Comparison of ENCODE assay signal across 12 mouse cellular contexts in the genomic region with DNA sequence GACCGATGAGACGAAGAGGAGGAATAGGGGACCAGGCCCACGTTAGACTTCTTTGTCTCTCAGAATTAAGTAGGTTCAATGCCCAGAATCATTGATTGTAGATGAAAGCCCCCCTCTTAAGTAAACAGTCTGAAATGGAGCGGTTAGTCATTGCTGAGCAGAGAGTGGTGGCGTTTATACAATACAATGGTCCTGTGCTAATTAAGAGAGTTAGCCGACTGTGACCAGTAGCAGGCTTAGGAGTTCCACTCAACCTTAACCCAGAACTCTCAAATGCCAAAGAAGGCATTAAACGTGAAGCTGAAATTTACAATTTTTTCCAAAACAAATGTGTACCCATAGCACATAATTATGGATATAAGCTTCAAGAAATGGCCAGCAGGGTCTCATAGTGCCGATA. TPM values are rescaled to one million over a fixed set of nuclear protein-coding genes. Genes with fewer than 3 reads are reported as not detected.
"Had no signal": no experiment of that assay in that cellular context is flagged by ENCODE, and none has a peak within 500 bp of the region (broad histone marks: within the 10 kb centered on the region; RNA-seq: fewer than 3 reads in every experiment).

No protein-coding gene starts in this region.

- ATAC-seq: intestine, postnatal 0 days had no signal

- H3K4me3 ChIP-seq: layer of hippocampus, adult 2 months; liver, embryonic 13.5 days had no signal

- H3K4me2 ChIP-seq: liver, embryonic 13.5 days; midbrain, embryonic 11.5 days had no signal

- H3K9ac ChIP-seq: liver, embryonic 13.5 days had no signal

- H3K9me3 ChIP-seq: liver, embryonic 13.5 days had no signal

- DNase-seq: layer of hippocampus, adult 9-11 months; liver, embryonic 13.5 days; lung, adult 2 months; lung, postnatal 14 days; lung, postnatal 4 days; midbrain, embryonic 14.5 days; thymus, adult 18-20 months; thymus, postnatal 36 days had no signal

- H3K4me1 ChIP-seq: liver, embryonic 13.5 days had no signal

- H3K27ac ChIP-seq: layer of hippocampus, adult 2 months; liver, embryonic 13.5 days had no signal

- H3K36me3 ChIP-seq: liver, embryonic 13.5 days had no signal

RNA-seq across cellular contexts. Expression of a gene that starts 2.6 kb away (rescaled TPM):
- polyA plus RNA-seq: liver, adult 2 months had no signal
